Mouse (Mus musculus): ENCODE data around the gene Zbtb21.

The Zbtb21 gene

DNA sequence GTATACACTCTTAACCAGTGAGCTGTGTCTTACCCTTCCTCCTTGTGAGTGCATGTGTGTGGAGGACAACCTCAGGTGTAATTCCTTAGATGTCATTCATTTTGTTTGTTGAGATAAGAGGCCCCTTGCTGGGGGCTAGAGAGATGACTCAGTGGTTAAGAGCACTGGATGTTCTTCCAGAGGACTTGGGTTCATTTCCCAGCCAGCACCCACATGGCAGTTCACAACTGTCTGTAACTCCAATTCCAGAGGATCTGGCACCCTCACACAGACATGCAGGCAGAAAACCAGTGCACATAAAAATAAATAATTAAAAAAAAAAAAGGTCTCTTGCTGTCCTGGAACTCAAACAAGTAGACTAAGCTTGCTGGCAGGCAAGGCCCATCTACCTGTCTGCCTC is 20.6 kb downstream of the Zbtb21 start:
- no peak for DNase-seq

- DNase-seq: no peak
Observed at GRCm38 (mm10) chr16:97940471-97940973, 21.9 kb downstream of the Zbtb21 start.

DNA sequence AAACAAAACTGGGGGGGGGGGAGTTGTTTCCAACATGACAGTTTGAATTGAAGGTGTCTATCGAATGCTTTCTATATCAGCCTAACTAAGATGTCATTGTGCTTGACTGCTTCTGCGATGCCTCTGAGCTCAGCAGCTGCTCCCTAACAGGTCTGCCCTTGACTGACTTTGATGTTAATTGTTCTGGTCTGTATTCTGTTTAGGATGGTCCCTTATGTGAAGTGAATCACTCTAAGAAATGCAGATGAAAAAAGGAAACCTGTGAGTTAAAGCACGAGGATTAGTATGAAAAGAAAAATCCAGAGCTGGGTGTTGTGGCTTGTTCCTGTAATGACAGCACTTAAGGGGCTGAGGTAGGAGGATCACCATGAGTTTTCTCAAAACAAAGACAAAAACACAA is 26.6 kb downstream of the Zbtb21 start:
- no peak for DNase-seq

GRCm38 (mm10) chr16:97930231-97930630 is 32.2 kb downstream of the Zbtb21 start:
- no peak for DNase-seq

DNA sequence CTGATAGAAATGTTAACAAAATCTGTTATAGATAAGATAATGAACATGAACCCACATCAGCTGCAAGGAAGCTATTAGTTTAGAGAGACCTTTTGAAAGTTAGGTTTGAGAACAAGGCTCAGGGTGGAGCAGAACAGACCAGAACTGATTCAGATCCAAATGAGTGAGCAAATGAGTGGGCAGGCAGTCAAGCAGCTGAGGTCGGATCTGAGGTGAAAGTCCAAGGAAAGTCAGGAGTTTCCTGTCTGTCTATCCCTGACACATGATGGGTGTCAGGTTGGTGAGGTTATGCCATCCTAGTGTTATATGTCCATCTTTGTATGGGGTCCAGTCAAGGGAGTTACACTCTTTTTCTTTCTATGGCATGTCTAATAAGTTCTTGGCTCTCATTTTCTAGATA is 32.9 kb downstream of the Zbtb21 start:
- DNase-seq: no peak

DNA sequence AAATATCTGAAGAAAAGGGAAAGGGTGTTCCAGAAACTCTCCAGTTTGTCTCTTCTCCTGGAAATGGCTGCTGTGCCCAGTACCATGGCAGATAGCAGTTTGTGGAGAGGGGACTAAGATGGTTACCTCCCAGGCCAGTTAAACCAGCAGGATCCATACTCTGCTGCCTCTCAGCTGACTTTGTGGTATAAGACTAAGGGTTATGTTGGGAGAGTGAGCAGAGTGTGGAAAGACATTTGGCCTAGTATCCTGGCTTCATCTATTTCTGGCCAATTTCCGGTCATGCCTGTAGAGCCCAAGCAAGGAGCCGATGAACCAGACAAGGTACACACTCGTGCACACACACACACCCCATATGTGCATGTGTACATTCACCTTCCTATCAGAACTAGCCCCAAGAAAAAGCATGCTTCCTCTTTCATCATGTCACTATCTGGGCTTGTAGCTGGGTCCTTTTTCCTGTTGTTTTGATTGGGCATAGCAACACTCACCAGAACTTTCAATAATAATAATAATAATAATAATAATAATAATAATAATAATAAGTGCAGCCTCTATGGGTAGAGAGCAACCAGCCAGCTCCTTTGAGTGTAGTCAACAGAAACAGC is 35.0 kb downstream of the Zbtb21 start:
- no peak for DNase-seq

- no peak for DNase-seq
Observed at GRCm38 (mm10) chr16:97926381-97926780, 36.0 kb downstream of the Zbtb21 start.

- no peak for DNase-seq
Observed at GRCm38 (mm10) chr16:97925760-97926159, 36.7 kb downstream of the Zbtb21 start.

GRCm38 (mm10) chr16:97923700-97924099 is 38.7 kb downstream of the Zbtb21 start:
- DNase-seq: no peak

- no peak for DNase-seq
Observed at GRCm38 (mm10) chr16:97922779-97923126, 39.7 kb downstream of the Zbtb21 start.

- DNase-seq: peak; percentile 91
Observed at GRCm38 (mm10) chr16:97921961-97922778, 40.3 kb downstream of the Zbtb21 start.

GRCm38 (mm10) chr16:97920621-97921020 is 41.8 kb downstream of the Zbtb21 start:
- DNase-seq: no peak

DNA sequence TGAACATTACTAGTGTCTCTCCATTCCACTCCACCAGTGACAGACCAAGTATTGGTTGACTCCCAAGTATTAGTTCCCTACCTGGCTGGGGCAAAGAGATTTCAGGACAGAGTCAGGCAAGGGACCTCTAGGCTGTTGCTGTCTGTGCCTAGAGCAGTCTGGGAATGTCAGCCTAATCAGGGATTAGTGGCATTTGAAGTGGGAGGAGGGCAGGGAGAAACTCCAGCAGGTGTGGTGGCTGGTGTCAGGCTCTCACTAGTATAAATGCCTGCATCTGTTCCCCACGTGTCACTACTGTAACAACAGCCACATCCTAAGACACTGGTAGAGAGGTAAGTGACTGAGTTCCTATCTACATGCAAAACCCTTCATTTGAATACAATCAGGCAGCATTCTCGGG is 42.6 kb downstream of the Zbtb21 start:
- DNase-seq: no peak

DNA sequence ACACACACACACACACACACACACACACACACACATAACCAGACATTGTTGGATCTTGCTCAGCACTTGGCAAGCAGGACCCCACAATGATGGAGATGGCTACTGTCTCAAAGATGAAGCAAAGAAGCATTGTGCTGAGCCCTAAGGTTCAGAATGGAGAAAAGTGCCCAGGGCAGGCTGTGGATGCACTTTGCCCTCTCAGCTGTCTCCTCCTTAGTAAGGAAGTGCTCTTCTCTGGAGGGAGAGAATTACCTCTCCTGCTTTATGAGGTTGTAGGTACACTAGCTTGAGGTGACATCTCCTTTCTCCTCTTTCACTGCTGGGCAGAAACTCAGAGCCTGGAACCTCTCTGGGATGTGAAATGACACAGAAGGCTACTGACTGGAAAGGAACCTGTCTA is 49.5 kb downstream of the Zbtb21 start:
- no peak for DNase-seq

GRCm38 (mm10) chr16:97909356-97909755 is 53.1 kb downstream of the Zbtb21 start:
- no peak for DNase-seq

- no peak for DNase-seq
Observed at GRCm38 (mm10) chr16:97907496-97907895, 54.9 kb downstream of the Zbtb21 start.

DNA sequence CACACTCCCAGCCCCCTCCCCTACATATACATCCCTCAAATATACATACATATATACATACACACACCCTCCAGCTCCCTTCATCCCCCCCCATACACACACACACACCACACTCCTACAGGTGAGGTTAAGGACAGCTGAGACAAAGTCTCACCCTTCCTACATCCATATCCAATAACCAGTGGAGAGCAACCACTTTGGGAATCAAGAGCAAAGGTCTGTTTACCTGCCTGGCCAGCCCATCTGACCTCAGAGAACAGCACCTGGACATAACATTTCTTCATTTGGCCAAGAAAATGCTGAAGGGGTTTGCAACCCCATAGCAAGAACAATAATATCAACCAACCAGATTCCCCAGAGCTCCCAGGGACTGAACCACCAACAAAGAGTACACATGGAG is 56.1 kb downstream of the Zbtb21 start:
- DNase-seq: no peak

- DNase-seq: no peak
Observed at GRCm38 (mm10) chr16:97905449-97905991, 56.9 kb downstream of the Zbtb21 start.

DNA sequence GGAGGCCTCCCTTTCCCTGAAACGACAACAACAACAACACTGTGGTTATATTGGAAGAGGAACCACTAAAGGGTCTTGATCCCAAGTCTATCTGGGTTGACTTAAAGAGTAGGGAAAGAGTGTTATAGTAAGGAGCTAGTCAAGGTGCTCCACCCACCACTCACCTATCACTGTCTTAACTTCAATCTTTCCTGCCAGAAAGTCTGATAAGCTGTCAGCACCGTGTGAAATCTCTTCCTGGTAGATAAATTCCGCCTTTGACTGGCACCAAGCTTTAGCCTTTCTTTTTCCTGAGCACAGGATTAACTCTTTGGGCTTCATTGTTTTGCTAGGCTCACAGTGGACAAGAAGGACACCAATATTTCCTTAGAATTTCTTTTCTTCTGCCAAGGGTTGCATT is 58.4 kb downstream of the Zbtb21 start:
- DNase-seq: no peak

DNA sequence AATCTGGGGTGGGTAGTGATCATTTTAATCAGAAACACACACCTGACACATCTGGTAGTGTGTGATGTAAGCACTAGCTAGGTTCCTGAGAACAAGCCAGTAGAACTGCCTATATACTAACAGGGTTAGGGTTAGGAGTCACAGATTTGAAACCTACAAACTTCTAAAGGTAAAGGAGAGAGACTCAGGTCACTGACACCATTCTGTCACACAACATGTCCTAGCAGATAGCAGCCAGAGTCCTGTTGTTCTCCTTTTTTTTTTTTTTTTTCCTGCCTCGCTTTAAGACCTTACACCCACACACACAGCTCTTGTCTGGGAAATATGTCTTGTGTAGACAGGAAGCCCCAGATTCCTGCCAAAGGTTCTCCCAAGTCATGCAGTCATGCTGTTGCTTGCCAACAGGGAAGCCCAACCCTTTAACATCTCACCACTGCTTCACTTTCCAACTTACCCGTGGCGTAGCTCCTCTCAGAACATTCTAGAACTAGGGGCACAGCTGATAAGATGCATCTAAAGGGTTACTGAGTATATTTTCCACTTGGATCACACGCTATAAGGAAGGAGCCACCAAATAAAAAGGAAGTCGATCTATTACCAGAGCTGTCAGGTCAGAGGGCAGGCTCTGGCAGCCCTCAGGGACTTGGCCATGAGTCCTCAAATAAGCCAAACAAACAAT is 64.9 kb downstream of the Zbtb21 start:
- no peak for DNase-seq
